Mouse (Mus musculus): Measurements from ENCODE around the gene C330021F23Rik. TPM values are rescaled to one million over a fixed set of nuclear protein-coding genes. Genes with fewer than 3 reads are reported as not detected.
A peak's percentile ranks its signal among the peaks of the same experiment; 100 is the strongest.

C330021F23Rik gene
- polyA plus RNA-seq, 1 experiment from 2014 or later: 0.77 TPM

DNA sequence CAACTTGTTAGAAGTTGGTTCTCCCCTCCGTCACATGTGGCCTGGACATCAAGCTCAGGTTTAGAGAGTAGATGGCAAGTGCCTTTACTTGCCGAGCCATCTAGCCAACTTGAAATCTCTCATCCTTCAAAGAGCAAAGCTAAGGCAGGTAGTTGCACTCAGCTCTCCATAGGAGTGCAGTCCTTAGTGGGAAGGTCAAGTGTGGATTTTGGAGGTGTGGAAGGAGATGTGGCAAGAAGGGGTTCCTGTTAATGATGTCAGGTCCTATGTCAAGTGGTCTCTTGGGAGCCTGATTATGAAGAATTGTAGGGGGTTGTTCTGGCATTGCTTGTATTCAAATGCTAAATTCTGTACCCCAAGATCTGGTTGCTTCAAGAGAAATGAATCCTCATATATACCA lies 26.7 kb downstream of the C330021F23Rik start:
- Histone ChIP-seq H3K4me2 (no peak overlapping the region), H3K9me3 (no peaks in the 10 kb centered on the region), H3K27me3 (no peaks in the 10 kb centered on the region), H3K4me1 (replicated peaks) (peaks cover 7% of the 10 kb centered on the region), H3K9ac (no peak overlapping the region), H3K4me3 (no peak overlapping the region), H3K36me3 (peaks cover 21% of the 10 kb centered on the region), H3K27ac (replicated peaks) (no peak overlapping the region)
- ATAC-seq (ENCODE audit: low read depth): no peak
- 83% methylated on average over 2 of the region's 2 CpGs for WGBS

DNA sequence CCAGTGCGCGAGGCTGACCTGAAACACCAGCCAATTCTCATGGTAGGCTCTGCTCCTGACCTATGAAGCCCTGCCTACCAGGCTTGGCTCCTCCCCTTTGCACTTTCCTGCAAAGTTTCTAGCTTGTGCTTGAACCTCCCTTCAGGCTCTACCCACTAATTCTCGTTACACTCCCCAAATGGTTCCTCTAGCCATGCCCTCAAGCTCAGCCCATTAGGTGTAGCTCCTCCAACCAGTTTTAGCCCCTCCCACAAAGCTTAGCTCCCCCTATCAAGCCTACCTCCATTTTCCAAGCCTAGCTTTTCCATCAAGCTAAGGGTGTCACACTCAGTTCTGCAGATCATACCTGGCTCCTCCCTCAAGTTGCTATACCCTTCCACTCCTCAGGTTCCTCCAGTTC lies 30.3 kb downstream of the C330021F23Rik start:
- Histone ChIP-seq H3K27me3 (no peaks in the 10 kb centered on the region), H3K36me3 (peaks cover 55% of the 10 kb centered on the region), H3K9me3 (no peaks in the 10 kb centered on the region), H3K4me3 (no peak overlapping the region), H3K4me2 (no peak overlapping the region), H3K4me1 (replicated peaks) (peaks cover 6% of the 10 kb centered on the region), H3K27ac (replicated peaks) (no peak overlapping the region), H3K9ac (no peak overlapping the region)
- 80% methylated on average over 3 of the region's 3 CpGs for WGBS
- ATAC-seq (ENCODE audit: low read depth): no peak

DNA sequence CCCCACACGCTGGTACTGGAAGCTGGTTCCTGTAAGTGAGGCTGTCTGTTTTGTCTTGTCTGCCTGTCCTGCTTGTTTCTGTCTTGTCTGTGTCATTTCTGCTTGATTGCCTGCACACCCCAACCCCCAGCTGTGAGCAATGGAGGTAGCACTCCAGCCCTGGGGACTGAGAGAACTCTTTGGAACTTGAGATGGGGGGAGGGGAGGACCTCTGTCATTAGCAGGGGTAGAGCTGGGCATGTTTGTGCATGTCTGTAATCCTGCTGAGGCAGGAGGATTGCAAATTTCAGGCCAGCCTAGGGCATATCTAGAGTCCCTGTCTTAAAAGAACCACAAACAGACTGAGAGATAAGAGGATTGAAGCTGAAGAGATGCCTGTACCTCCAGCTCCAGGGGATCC lies 31.4 kb downstream of the C330021F23Rik start:
- Histone ChIP-seq H3K4me2 (no peak overlapping the region), H3K9me3 (no peaks in the 10 kb centered on the region), H3K4me3 (no peak overlapping the region), H3K4me1 (replicated peaks) (no peaks in the 10 kb centered on the region), H3K27me3 (no peaks in the 10 kb centered on the region), H3K27ac (replicated peaks) (no peak overlapping the region), H3K9ac (no peak overlapping the region), H3K36me3 (peaks cover 67% of the 10 kb centered on the region)
- no peak for ATAC-seq (ENCODE audit: low read depth)
- WGBS: 62% methylated on average over 1 of the region's 1 CpGs

DNA sequence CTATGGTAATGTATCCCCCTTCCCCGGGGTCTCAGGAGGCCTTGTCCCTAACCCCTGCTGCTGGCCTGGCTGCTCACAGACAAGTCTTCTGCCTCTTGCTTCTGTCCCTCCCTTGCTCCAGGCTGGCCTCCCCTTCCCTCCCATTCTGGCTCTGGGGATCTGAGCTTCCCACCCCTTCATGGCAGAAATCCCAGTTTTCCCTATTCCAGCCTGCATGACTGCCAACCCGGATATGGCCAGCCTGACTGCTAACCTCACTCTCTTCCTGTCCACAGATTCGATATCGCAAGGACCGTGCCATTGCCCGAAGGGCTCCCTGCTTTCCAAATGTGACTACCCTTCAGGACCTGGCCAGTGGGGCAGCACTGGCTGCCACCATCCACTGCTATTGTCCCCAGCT lies 32.6 kb downstream of the C330021F23Rik start:
- Histone ChIP-seq H3K36me3 (peaks cover 79% of the 10 kb centered on the region), H3K4me3 (no peak overlapping the region), H3K9me3 (no peaks in the 10 kb centered on the region), H3K27me3 (no peaks in the 10 kb centered on the region), H3K27ac (replicated peaks) (no peak overlapping the region), H3K4me2 (no peak overlapping the region), H3K9ac (no peak overlapping the region), H3K4me1 (replicated peaks) (no peaks in the 10 kb centered on the region)
- WGBS: 88% methylated on average over 6 of the region's 6 CpGs
- ATAC-seq (ENCODE audit: low read depth): no peak

DNA sequence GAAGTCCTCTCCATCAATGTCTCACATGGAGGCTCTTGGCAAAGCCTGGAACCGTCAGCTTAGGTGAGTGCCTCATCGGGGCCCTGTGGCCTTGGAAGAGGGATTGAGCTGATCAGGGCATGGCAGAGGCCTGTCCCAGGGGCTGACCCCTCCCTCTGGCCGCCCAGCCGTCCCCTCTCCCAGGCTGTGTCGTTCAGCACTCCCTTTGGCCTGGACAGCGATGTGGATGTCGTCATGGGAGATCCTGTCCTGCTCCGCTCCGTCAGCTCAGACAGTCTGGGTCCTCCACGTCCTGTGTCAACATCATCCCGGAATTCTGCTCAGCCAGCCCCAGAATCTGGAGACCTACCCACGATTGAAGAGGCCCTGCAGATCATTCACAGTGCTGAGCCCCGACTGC lies 35.6 kb downstream of the C330021F23Rik start:
- Histone ChIP-seq H3K4me2 (no peak overlapping the region), H3K9ac (no peak overlapping the region), H3K36me3 (peaks cover 98% of the 10 kb centered on the region), H3K4me3 (no peak overlapping the region), H3K27me3 (no peaks in the 10 kb centered on the region), H3K4me1 (replicated peaks) (no peaks in the 10 kb centered on the region), H3K9me3 (no peaks in the 10 kb centered on the region), H3K27ac (replicated peaks) (no peak overlapping the region)
- WGBS: 86% methylated on average over 13 of the region's 13 CpGs
- ATAC-seq (ENCODE audit: low read depth): no peak

DNA sequence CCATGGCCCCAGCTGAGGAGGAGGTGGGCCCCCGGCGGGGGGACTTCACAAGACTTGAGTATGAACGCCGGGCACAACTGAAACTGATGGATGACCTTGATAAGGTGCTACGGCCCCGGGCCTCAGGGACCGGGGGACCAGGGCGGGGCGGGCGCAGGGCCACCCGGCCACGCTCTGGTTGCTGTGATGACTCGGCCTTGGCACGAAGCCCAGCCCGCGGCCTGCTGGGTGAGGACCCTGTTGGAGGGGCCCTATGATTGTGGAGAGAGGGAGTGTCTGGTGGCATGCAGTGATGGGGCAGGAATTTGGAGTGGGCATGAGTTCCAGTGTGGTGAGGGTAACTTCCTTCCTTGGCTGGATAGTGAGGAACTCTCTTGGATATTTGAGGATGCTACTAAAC lies 38.8 kb downstream of the C330021F23Rik start:
- no peak for ATAC-seq (ENCODE audit: low read depth)
- H3K36me3 ChIP-seq: peaks cover 100% of the 10 kb centered on the region
- no peaks in the 10 kb centered on the region for H3K4me1 ChIP-seq (replicated peaks)
- H3K27ac ChIP-seq (replicated peaks): no peak overlapping the region
- WGBS: 82% methylated on average over 16 of the region's 16 CpGs
- H3K9me3 ChIP-seq: no peaks in the 10 kb centered on the region
- no peak overlapping the region for H3K4me2 ChIP-seq
- H3K9ac ChIP-seq: no peak overlapping the region
- H3K4me3 ChIP-seq: no peak overlapping the region
- H3K27me3 ChIP-seq: no peaks in the 10 kb centered on the region

DNA sequence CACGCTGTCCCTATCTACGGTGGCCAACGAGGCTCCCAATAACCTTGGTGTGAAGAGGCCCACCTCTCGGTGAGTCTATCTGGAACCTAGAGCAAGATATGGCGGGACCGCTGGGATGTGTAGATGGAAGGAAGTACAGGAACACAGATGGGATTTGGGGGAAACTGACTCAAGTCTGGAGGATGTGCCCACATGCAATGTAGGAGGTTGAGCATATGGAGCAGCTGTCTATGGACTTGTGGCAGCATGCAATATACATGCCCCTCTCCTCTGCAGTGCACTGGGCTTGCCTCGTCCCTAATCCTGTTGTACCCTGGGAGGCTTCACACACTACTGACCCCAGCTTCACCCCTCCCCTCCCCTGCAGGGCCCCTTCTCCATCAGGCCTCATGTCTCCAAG lies 40.0 kb downstream of the C330021F23Rik start:
- Histone ChIP-seq H3K36me3 (peaks cover 100% of the 10 kb centered on the region), H3K9ac (no peak overlapping the region), H3K27me3 (no peaks in the 10 kb centered on the region), H3K9me3 (no peaks in the 10 kb centered on the region), H3K4me2 (no peak overlapping the region), H3K4me1 (replicated peaks) (no peaks in the 10 kb centered on the region), H3K27ac (replicated peaks) (no peak overlapping the region), H3K4me3 (no peak overlapping the region)
- ATAC-seq (ENCODE audit: low read depth): no peak
- WGBS: 90% methylated on average over 7 of the region's 7 CpGs

DNA sequence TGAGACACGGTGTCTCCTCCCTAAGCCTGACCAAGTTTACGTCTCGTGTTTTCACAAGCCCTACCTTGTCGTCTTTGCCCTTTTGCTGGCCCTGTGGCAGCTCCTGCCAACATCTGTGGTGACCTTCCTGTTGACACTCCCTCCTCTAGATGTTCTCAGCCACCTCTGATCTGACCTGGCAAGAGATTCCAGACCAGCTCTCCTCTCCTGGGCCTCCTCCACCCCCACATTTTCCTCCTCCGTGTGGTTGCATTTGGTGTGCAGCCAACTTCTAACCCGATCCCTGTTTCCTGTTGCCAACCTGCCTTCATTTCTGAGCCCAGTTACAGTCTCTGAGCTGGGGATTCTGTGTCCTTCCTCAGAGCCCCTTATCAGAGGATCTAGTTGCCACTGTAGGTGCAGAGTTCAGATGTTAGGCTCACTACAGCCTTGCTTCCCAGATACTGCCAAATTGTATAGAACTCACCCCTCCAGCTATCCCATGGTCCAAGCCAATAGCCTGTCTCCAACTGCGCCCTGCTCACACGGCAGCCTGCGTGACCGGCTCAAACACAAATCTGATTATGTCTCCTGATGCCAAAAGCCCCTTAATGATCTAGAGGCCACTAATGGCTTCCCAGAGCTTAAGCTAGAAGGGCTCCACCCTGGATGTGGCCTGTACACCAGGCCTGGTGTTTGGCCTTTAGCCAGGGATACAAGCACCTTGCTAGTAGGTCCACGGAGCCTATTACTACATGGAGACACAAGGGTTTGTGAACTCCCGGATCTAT lies 41.4 kb downstream of the C330021F23Rik start:
- Histone ChIP-seq H3K27ac (replicated peaks) (no peak overlapping the region), H3K4me1 (replicated peaks) (no peaks in the 10 kb centered on the region), H3K4me3 (no peak overlapping the region), H3K27me3 (no peaks in the 10 kb centered on the region), H3K36me3 (peaks cover 100% of the 10 kb centered on the region), H3K9ac (no peak overlapping the region), H3K9me3 (no peaks in the 10 kb centered on the region), H3K4me2 (no peak overlapping the region)
- ATAC-seq (ENCODE audit: low read depth): no peak
- 92% methylated on average over 12 of the region's 12 CpGs for WGBS

DNA sequence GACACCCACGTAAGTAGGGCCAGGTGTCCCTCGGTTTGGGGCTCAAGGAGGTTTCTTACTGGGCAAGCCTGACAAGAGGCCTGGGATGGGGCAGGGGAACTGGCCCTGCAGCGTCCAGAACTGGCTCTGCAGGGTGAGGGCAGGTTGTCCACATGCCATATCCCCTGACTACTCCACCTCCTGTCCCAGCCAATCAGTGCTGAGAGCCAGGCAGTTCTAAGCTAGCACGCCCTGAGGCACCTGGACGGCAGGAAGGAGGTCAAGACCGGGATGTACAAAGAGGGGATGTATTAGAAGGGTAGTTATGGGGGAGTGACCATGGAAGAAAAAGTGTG lies 42.0 kb downstream of the C330021F23Rik start:
- H3K4me1 ChIP-seq (replicated peaks): no peaks in the 10 kb centered on the region
- no peak overlapping the region for H3K9ac ChIP-seq
- H3K9me3 ChIP-seq: no peaks in the 10 kb centered on the region
- 87% methylated on average over 6 of the region's 6 CpGs for WGBS
- H3K36me3 ChIP-seq: peaks cover 100% of the 10 kb centered on the region
- no peak overlapping the region for H3K27ac ChIP-seq (replicated peaks)
- ATAC-seq (ENCODE audit: low read depth): no peak
- no peak overlapping the region for H3K4me2 ChIP-seq
- no peaks in the 10 kb centered on the region for H3K27me3 ChIP-seq
- H3K4me3 ChIP-seq: no peak overlapping the region

DNA sequence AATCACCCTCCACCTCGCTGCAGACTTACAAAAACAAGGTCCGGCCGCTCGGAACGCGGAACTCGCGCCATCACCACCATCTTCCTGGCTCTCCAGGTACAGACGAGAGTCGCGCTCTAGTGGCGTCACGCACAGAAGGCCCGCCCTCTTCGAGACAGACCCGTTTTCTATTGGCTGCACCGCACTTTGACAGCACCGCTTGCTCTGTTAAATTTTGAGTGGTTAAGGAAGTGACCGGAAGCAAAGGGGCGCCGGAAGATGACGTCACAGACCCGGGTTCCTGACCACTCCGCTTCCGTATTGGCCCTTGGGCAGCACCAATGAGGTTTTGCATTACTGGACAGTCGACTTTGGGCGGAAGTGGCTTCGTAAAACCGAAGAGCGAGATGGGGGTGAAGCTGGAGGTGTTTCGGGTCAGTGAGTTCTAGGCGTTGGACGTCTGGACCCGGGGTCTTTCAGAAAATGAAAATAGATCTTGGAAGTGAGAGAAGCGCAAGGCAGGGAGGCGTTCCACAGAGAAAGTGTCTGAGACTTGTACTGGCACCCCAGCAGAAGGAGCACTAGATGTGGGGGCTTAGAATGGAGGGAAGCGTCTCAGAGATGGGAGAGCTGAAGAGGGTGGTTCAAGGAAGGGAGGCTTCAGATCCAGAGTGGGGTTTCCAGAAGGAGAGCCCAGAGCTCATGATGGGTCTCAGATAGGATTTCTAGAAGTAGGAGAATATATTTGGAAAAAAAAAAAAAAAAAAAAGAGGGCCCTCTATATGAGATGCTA lies 53.6 kb downstream of the C330021F23Rik start, which contains the start of the genes Xab2 and Pet100:
Gene Xab2, minus strand, starts transcription at position 118 of the 772 bp plus-strand sequence.
Gene Pet100, plus strand, starts transcription at position 350 of the 772 bp plus-strand sequence.
- no peak within 1 kb of the TSS for H3K27ac ChIP-seq (replicated peaks)
- ATAC-seq (ENCODE audit: low read depth): peak; percentile 97

DNA sequence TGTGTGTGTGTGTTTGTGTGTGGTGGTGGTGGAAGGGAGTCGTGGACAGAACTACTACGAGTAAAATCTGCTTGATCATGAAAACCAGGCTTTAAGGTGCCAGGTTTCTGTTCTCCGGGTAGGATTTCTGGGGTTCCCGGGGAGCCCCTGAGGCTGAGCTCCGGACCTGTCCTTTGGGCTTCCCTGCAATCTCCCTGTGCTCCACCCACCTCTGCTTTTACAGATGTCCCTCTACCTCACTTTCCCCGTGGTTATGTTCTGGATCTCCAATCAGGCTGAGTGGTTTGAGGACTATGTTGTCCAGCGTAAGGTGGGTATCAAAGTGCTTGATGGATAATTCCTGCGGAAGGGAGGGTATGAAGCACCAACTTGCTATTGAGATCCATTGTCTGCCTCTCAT lies 54.3 kb downstream of the C330021F23Rik start:
- 69% methylated on average over 8 of the region's 8 CpGs for whole genome bisulfite sequencing
- H3K9me3 ChIP-seq: no peaks in the 10 kb centered on the region
- H3K4me2 ChIP-seq: peak overlapping the region; percentile 75
- no peak overlapping the region for H3K27ac ChIP-seq (replicated peaks)
- H3K4me1 ChIP-seq (replicated peaks): peaks cover 26% of the 10 kb centered on the region
- peaks cover 16% of the 10 kb centered on the region for H3K36me3 ChIP-seq
- peak overlapping the region; percentile 85 for H3K4me3 ChIP-seq
- ATAC-seq (ENCODE audit: low read depth): no peak
- H3K27me3 ChIP-seq: no peaks in the 10 kb centered on the region
- H3K9ac ChIP-seq: peak overlapping the region; percentile 82

More for the DNA sequence above, 53.6 kb downstream of the C330021F23Rik start, which contains the start of the genes Xab2 and Pet100:
- H3K36me3 ChIP-seq: peaks cover 22% of the 10 kb centered on the region
- WGBS: under 1% methylated on average over 37 of the region's 37 CpGs
- no peaks in the 10 kb centered on the region for H3K27me3 ChIP-seq
- peak within 1 kb of the TSS; percentile 79 for H3K4me2 ChIP-seq
- H3K9ac ChIP-seq: peak within 1 kb of the TSS; percentile 85
- H3K4me1 ChIP-seq (replicated peaks): peaks cover 26% of the 10 kb centered on the region
- H3K9me3 ChIP-seq: no peaks in the 10 kb centered on the region
- H3K4me3 ChIP-seq: peak within 1 kb of the TSS; percentile 85

DNA sequence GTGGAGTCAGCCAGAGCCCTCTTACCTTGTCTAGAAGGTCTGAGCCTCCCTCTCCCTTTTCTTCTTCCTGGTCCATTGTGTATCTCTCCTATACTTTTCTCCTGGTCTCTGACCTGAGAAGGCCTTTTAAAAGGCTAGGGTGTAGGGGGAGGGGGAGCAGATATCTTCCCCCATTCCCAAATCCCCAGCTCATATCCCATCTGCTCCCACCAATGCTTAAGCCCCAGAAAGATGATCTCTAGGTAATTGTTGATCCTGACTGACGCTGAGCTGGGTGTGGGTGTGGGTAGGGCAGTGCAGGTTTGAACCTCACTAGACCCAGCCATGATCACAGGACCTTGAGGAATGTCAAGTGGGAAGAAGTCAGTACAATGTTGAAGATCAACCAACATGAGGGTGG lies 57.7 kb downstream of the C330021F23Rik start, which contains the start of gene Pcp2:
Gene Pcp2, minus strand, starts transcription at position 101 of the 400 bp plus-strand sequence.
- Histone ChIP-seq H3K4me1 (replicated peaks) (peaks cover 13% of the 10 kb centered on the region), H3K27ac (replicated peaks) (no peak within 1 kb of the TSS), H3K4me3 (no peak within 1 kb of the TSS), H3K9ac (no peak within 1 kb of the TSS), H3K36me3 (0 out of 2 replicates have a peak, but pooled peaks cover 3% of the 10 kb centered on the region), H3K9me3 (no peaks in the 10 kb centered on the region), H3K27me3 (peaks cover 22% of the 10 kb centered on the region; the same call in 1 of the 2 replicates), H3K4me2 (no peak within 1 kb of the TSS)
- ATAC-seq (ENCODE audit: low read depth): no peak
- 65% methylated on average over 1 of the region's 1 CpGs for WGBS
